Mouse (Mus musculus): ENCODE measurements around the gene Auts2.

DNA sequence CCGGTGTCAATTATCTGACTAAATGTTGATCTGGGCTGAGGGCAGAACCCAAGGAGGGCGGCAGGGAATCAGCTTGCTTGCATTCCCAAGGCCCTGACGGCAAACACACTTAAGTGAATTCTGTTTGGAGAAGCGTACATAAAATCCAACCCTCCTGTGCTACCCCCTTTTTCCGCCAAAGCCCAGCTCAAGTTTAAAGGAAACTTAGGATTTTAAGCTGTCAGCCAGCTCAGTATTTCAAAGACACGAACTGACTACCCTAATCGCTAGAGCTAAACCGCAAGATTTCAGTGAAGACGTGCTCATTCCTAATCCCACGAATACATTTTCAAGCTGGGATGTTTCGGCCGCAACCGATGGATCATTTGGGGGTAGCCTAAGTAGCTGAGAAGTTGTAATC is 490.5 kb downstream of the Auts2 start:
- TF ChIP-seq CHD2 (IDR thresholded peaks at IDR 0.05; ENCODE audit: low read depth, low read length): no peak
- no peak for TF ChIP-seq MAFK (IDR thresholded peaks at IDR 0.05; ENCODE audit: insufficient read depth, low read depth, low read length)
- no peak for TF ChIP-seq ZC3H11A (IDR thresholded peaks at IDR 0.05; ENCODE audit: borderline replicate concordance, low read depth, low read length)
- no peak for TF ChIP-seq ZNF384 (IDR thresholded peaks at IDR 0.05; ENCODE audit: low read depth, low read length)
